Mouse (Mus musculus) MEL (cell line): ENCODE measurements around the gene Nrxn3. TPM values are rescaled to one million over a fixed set of nuclear protein-coding genes. Genes with fewer than 3 reads are reported as not detected.

Experiments used
- DNase-seq: peaks from one replicate; pipeline ENCODE4 v3.0.0; 2011; ENCODE audit warnings: low read depth, low spot score
- H3K27ac ChIP-seq: 2 replicates; pipeline ENCODE4 v1.5.1; 2012; ENCODE audit warnings: low read depth, mild to moderate bottlenecking, control low read depth, low read length, moderate library complexity; ENCODE audit not compliant: control insufficient read depth
- H3K27me3 ChIP-seq, 2 experiments: fragments of 150-350 bp in 1 of 2; sonication (generic) in 1 of 2; 2 replicates each; pipeline ENCODE4 v1.6.1; 2012; ENCODE audit warnings: low read length in 2 of 2, mild to moderate bottlenecking in 2 of 2, improper control_type of control experiment in 1 of 2, moderate library complexity in 1 of 2; ENCODE audit not compliant: insufficient read depth in 2 of 2, control insufficient read depth in 1 of 2
- H3K36me3 ChIP-seq, 2 experiments: 2 replicates each; pipeline ENCODE4 v1.6.1; 2012 to 2014; ENCODE audit warnings: low read length in 2 of 2, improper control_type of control experiment in 1 of 2, inconsistent platforms in 1 of 2, mild to moderate bottlenecking in 1 of 2; ENCODE audit not compliant: insufficient read depth in 2 of 2, control insufficient read depth in 1 of 2
- H3K4me1 ChIP-seq, 2 experiments: fragments of 150-350 bp in 1 of 2; sonication (generic) in 1 of 2; 2 replicates each; pipeline ENCODE4 v1.6.1; 2012; ENCODE audit warnings: low read length in 2 of 2, improper control_type of control experiment in 1 of 2, mild to moderate bottlenecking in 1 of 2; ENCODE audit not compliant: insufficient read depth in 2 of 2, control insufficient read depth in 1 of 2
- H3K4me3 ChIP-seq, 2 experiments: fragments of 150-350 bp in 1 of 2; sonication (generic) in 1 of 2; 2 replicates each; pipeline ENCODE4 v1.5.1; 2012; ENCODE audit warnings: low read depth in 2 of 2, low read length in 2 of 2, mild to moderate bottlenecking in 2 of 2, moderate library complexity in 2 of 2, control low read depth in 1 of 2, improper control_type of control experiment in 1 of 2; ENCODE audit not compliant: control insufficient read depth in 1 of 2, insufficient read depth in 1 of 2
- H3K79me2 ChIP-seq: 2 replicates; pipeline ENCODE4 v1.6.1; 2012; ENCODE audit warnings: mild to moderate bottlenecking, low read length, moderate library complexity; ENCODE audit not compliant: control insufficient read depth, poor library complexity, insufficient read depth
- H3K9ac ChIP-seq: 2 replicates; pipeline ENCODE4 v1.6.1; 2012; ENCODE audit warnings: low read depth, mild to moderate bottlenecking, control low read depth, low read length, moderate library complexity; ENCODE audit not compliant: control insufficient read depth, poor library complexity, severe bottlenecking
- H3K9me3 ChIP-seq: fragments of 150-350 bp; sonication (generic); replicated peaks from 2 replicates; pipeline ENCODE4 v1.6.1; 2012; ENCODE audit warnings: mild to moderate bottlenecking, low read length, improper control_type of control experiment, moderate library complexity; ENCODE audit not compliant: insufficient read depth
- CHD1 ChIP-seq: IDR thresholded peaks from 2 replicates; pipeline ENCODE4 v1.6.1; 2012; ENCODE audit warnings: low read depth, mild to moderate bottlenecking, inconsistent platforms, low read length, improper control_type of control experiment
- CHD2 ChIP-seq: IDR thresholded peaks from 2 replicates; pipeline ENCODE4 v1.6.1; 2011; ENCODE audit warnings: low read length, improper control_type of control experiment
- E2F4 ChIP-seq: IDR thresholded peaks from 2 replicates; pipeline ENCODE4 v1.6.1; 2011; ENCODE audit warnings: low read depth, low read length, improper control_type of control experiment, borderline replicate concordance
- EP300 ChIP-seq, 2 experiments: IDR thresholded peaks; 2 replicates each; pipeline ENCODE4 v1.6.1; 2011; ENCODE audit warnings: improper control_type of control experiment in 2 of 2, low read length in 2 of 2, low read depth in 1 of 2, mild to moderate bottlenecking in 1 of 2
- ETS1 ChIP-seq: IDR thresholded peaks from 2 replicates; pipeline ENCODE4 v1.6.1; 2012; ENCODE audit warnings: low read depth, mild to moderate bottlenecking, inconsistent platforms, low read length, improper control_type of control experiment, moderate library complexity
- GABPA ChIP-seq: IDR thresholded peaks from 2 replicates; pipeline ENCODE4 v1.6.1; 2012; ENCODE audit warnings: low read depth, mild to moderate bottlenecking, inconsistent platforms, low read length, improper control_type of control experiment, moderate library complexity
- GATA1 ChIP-seq: IDR thresholded peaks from 2 replicates; pipeline ENCODE4 v1.6.1; 2011; ENCODE audit warnings: low read depth, low read length, improper control_type of control experiment
- HCFC1 ChIP-seq: IDR thresholded peaks from 2 replicates; pipeline ENCODE4 v1.6.1; 2012; ENCODE audit warnings: low read depth, mild to moderate bottlenecking, inconsistent platforms, low read length, improper control_type of control experiment, moderate library complexity
- JUND ChIP-seq: IDR thresholded peaks from 2 replicates; pipeline ENCODE4 v1.6.1; 2011; ENCODE audit warnings: low read depth, mild to moderate bottlenecking, improper control_type of control experiment, low read length
- KAT2A ChIP-seq: conservative IDR thresholded peaks from 2 replicates; pipeline ENCODE4 v1.6.1; 2012; ENCODE audit warnings: low read depth, low read length, improper control_type of control experiment, inconsistent platforms
- MAFK ChIP-seq: IDR thresholded peaks from 2 replicates; pipeline ENCODE4 v1.6.1; 2011; ENCODE audit warnings: low read depth, mild to moderate bottlenecking, low read length, improper control_type of control experiment, borderline replicate concordance
- MAZ ChIP-seq: IDR thresholded peaks from 2 replicates; pipeline ENCODE4 v1.6.1; 2012; ENCODE audit warnings: low read depth, mild to moderate bottlenecking, inconsistent platforms, low read length, improper control_type of control experiment
- MEF2A ChIP-seq: IDR thresholded peaks from 2 replicates; pipeline ENCODE4 v1.6.1; 2014; ENCODE audit warnings: low read depth, mild to moderate bottlenecking, inconsistent platforms, low read length, improper control_type of control experiment; ENCODE audit not compliant: poor library complexity, insufficient replicate concordance, severe bottlenecking; ENCODE audit errors: extremely low read depth
- MXI1 ChIP-seq: IDR thresholded peaks from 2 replicates; pipeline ENCODE4 v1.6.1; 2011; ENCODE audit warnings: mild to moderate bottlenecking, low read depth, low read length, improper control_type of control experiment
- MYB ChIP-seq: IDR thresholded peaks from 2 replicates; pipeline ENCODE4 v1.6.1; 2011; ENCODE audit warnings: mild to moderate bottlenecking, low read depth, low read length, improper control_type of control experiment
- MYC ChIP-seq: IDR thresholded peaks from 2 replicates; pipeline ENCODE4 v1.6.1; 2011; ENCODE audit warnings: low read depth, mild to moderate bottlenecking, low read length, improper control_type of control experiment, moderate library complexity
- NELFE ChIP-seq: IDR thresholded peaks from 2 replicates; pipeline ENCODE4 v1.6.1; 2011; ENCODE audit warnings: low read depth, low read length, improper control_type of control experiment
- NRF1 ChIP-seq: IDR thresholded peaks from 2 replicates; pipeline ENCODE4 v1.6.1; 2014; ENCODE audit warnings: low read depth, mild to moderate bottlenecking, inconsistent platforms, low read length, improper control_type of control experiment, moderate library complexity; ENCODE audit not compliant: poor library complexity, insufficient read depth, severe bottlenecking
- POLR2AphosphoS2 ChIP-seq: IDR thresholded peaks from 2 replicates; pipeline ENCODE4 v1.6.1; 2011; ENCODE audit warnings: low read length, improper control_type of control experiment
- RCOR1 ChIP-seq: IDR thresholded peaks from 2 replicates; pipeline ENCODE4 v1.6.1; 2012; ENCODE audit warnings: low read depth, mild to moderate bottlenecking, inconsistent platforms, low read length, improper control_type of control experiment
- SMC3 ChIP-seq: IDR thresholded peaks from 2 replicates; pipeline ENCODE4 v1.6.1; 2011; ENCODE audit warnings: low read depth, low read length, improper control_type of control experiment
- TAL1 ChIP-seq: IDR thresholded peaks from 2 replicates; pipeline ENCODE4 v1.6.1; 2012; ENCODE audit warnings: mild to moderate bottlenecking, inconsistent platforms, low read length, moderate library complexity, mixed read lengths
- TBP ChIP-seq: IDR thresholded peaks from 2 replicates; pipeline ENCODE4 v1.8.0; 2011; ENCODE audit warnings: low read depth, low read length, improper control_type of control experiment
- ZC3H11A ChIP-seq: IDR thresholded peaks from 2 replicates; pipeline ENCODE4 v1.6.1; 2012; ENCODE audit warnings: low read depth, mild to moderate bottlenecking, inconsistent platforms, low read length, improper control_type of control experiment
- ZMIZ1 ChIP-seq: IDR thresholded peaks from 2 replicates; pipeline ENCODE4 v1.6.1; 2012; ENCODE audit warnings: low read depth, mild to moderate bottlenecking, inconsistent platforms, low read length, improper control_type of control experiment, moderate library complexity
- ZNF384 ChIP-seq: IDR thresholded peaks from 2 replicates; pipeline ENCODE4 v1.6.1; 2012; ENCODE audit warnings: low read depth, mild to moderate bottlenecking, inconsistent platforms, low read length, improper control_type of control experiment
- polyA plus RNA-seq, 2 experiments: library from polyadenylated mRNA; stranded (reverse) in 1 of 2; unstranded in 1 of 2; fragments of >175 nt in 1 of 2; fragments of >200 nt in 1 of 2; gene quantifications; 2 replicates each; pipeline versions ENCODE4 v1.2.1 to v1.2.4; 2012; ENCODE audit warnings: low replicate concordance in 2 of 2, low read depth in 1 of 2; ENCODE audit not compliant: insufficient read length in 2 of 2, insufficient read depth in 1 of 2, missing spikeins in 1 of 2
- total RNA-seq: library from RNA; depleted of rRNA; stranded (reverse); fragments of 300-350 nt; gene quantifications from 2 replicates; pipeline ENCODE4 v1.2.3, GENCODE M21; 2012

Gene Nrxn3
- total and polyA plus RNA-seq, 3 experiments = not detected

DNA sequence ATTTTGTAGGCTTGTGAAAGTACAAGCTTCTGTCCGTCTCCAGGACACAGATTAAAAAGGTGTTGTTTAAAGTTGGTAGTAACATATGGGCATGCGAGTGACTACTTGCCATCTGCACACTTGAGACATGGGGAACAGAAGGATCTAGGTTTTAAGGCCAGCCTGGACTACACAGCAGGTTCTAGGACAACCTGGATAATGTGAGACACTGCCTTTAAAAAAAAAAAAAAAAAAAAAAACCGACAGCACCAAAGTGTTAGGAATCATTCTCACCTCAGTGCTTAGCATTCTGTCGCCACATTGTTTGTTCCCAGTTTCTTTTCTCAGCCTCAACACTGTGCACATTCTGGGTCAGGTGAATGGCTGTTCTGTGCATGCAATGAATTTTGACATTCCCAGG lies 985.2 kb downstream of the Nrxn3 start:
- Histone ChIP-seq H3K4me1 (no peaks in the 10 kb centered on the region), H3K27me3 (no peaks in the 10 kb centered on the region), H3K27ac (no peak overlapping the region), H3K36me3 (no peaks in the 10 kb centered on the region), H3K9me3 (no peaks in the 10 kb centered on the region), H3K9ac (no peak overlapping the region), H3K4me3 (no peak overlapping the region), H3K79me2 (no peaks in the 10 kb centered on the region)
- TF ChIP-seq MYB (no peak), MAFK (no peak), HCFC1 (no peak), CHD2 (no peak), MEF2A (no peak), E2F4 (no peak), MXI1 (no peak), NRF1 (no peak), MYC (no peak), KAT2A (no peak), NELFE (no peak), TAL1 (no peak), ETS1 (no peak)
- no peak for DNase-seq

DNA sequence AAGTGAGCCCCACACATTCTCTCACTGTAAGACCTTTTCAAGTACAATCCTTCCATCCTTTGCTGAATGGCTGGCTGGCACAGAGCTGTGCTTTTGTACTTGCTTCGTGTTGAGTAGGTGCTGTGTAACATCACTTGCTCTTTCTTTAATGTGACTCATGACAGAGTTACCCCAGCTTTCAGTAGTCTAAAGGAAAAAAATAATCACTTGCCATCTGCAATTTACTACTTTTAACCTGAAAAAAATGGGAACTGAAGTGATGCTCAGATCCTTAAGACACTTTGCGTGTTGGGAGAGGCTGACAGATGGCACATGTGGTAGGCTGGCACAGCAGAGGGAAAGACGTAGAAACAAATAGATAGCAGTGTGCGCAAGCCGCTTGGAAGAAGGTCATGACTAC lies 987.8 kb downstream of the Nrxn3 start:
- no peaks in the 10 kb centered on the region for H3K9me3 ChIP-seq
- TF ChIP-seq CHD2 = no peak
- TF ChIP-seq E2F4 = no peak
- no peak for TF ChIP-seq POLR2AphosphoS2
- no peak for TF ChIP-seq GATA1
- no peak for TF ChIP-seq TBP
- TF ChIP-seq ZNF384 = no peak
- no peak for TF ChIP-seq NRF1
- no peak for TF ChIP-seq HCFC1
- no peak for TF ChIP-seq MYC
- TF ChIP-seq NELFE = no peak
- TF ChIP-seq EP300 (IDR thresholded peaks at IDR 0.05; ENCODE audit: low read depth in 1 of 2, low read length in 2 of 2) = no peak
- TF ChIP-seq ZMIZ1 = no peak
- TF ChIP-seq JUND = no peak
- no peak for TF ChIP-seq CHD1
- no peak for TF ChIP-seq MAZ
- TF ChIP-seq GABPA = no peak
- TF ChIP-seq SMC3 = no peak
- no peak for TF ChIP-seq ZC3H11A
- no peak for TF ChIP-seq RCOR1
- H3K9ac ChIP-seq = no peak overlapping the region
- no peaks in the 10 kb centered on the region for H3K36me3 ChIP-seq
- no peak overlapping the region for H3K4me3 ChIP-seq
- H3K27ac ChIP-seq = no peak overlapping the region
- H3K79me2 ChIP-seq = no peaks in the 10 kb centered on the region
- H3K27me3 ChIP-seq = no peaks in the 10 kb centered on the region
- DNase-seq = no peak
- H3K4me1 ChIP-seq = no peaks in the 10 kb centered on the region
